Mouse (Mus musculus): Measurements from ENCODE around the gene F2r.

F2r gene

DNA sequence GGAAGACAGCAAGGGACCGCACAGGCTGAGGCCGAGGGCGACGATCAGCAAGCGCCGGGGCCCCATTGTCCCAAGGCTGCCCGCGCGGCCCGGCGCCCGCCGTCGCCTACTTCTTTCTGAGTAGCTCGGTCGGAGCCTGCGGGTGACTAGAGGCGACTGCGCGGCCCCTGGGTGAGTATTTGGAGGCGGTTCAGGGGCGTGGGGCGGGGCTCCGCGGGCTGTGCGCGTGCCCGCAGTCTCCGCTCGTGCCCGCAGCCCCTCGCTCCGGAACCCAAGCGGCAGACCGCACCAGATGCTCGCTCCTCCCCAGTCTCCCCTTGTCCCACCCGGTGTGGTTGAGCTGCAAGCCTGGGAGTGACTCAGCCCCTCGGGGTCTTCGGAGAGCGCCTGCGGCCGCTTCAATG, at the start of gene F2r:
Gene F2r (minus strand): TSS at position 179 of the 404 bp plus-strand sequence.
- DNase-seq (ENCODE audit: low read depth in 2 of 2, low spot score in 2 of 2): peak; percentile 72 to 81

DNA sequence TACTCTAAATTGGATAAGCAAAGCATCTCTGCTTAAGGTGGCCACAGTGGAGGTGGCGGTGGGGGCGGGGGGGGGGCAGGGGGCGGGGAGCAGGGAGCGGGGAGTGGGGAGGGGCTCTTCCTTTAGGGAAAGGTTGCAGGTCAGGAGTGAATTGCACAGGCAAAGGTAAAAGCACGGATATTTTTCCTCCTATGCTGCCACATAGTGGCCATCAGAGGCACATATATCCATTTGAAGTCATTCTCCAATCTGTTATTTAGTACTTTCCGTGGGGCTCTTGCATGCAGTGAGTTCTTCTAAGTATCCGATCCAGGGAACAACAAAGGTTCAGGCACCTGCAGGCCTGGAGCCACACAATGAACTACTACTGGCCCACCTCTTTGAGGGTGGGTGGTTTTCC, 49.0 kb upstream of the F2r start:
- DNase-seq (ENCODE audit: low read depth in 2 of 2, low spot score in 2 of 2): no peak

DNA sequence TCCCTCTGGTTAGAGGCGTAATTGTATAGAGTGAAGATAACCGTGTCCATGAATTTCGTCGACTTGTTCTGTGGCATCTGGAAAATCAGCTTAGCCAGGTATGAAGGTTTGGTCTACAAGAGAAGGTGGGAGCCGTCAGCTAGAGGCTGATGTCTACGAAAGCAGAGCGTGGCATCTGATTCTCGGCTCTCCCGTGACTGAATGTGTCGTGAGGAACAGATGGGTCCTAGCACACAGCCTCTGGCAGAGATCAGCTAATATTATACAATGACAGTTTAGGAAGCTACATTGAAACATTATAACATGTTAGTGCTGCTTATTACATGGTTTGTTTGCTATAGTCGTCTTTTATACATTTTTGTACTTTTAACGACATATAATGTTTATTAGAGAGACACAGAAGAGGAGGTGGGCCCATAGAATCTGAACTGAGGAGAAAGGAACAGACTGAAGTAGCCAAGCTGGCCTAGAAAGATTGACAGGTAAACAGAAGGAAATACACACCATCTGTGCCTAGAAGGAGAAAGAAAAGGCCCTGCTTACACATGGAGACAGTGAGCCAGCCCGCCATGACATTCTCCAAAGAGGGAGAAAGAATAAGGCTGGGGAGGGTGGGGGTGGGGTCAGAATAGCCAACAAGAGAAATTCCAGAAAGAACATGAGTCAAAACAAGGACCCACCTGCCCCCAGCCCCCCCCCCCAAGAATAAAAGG, 47.5 kb upstream of the F2r start:
- DNase-seq (ENCODE audit: low read depth in 2 of 2, low spot score in 2 of 2): no peak

DNA sequence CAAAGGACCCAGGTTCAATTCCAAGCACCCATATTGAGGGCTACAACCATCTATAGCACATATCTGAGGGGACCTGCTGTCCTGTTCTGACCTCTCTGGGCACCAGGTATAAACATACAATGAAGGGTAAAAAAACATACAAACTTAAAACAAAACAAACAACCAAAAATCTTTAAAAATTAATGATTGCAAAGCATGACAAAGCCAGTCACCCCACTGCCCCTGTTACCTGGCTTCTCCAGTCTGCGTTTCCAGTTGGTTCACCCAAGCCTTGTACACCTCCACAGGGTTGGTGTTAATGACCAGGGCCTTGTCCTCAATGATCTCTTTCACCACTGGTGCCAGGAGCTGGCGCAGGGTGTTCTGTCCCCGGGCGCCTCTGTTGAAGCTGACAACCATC, 45.5 kb upstream of the F2r start:
- no peak for DNase-seq (ENCODE audit: low read depth in 2 of 2, low spot score in 2 of 2)

DNA sequence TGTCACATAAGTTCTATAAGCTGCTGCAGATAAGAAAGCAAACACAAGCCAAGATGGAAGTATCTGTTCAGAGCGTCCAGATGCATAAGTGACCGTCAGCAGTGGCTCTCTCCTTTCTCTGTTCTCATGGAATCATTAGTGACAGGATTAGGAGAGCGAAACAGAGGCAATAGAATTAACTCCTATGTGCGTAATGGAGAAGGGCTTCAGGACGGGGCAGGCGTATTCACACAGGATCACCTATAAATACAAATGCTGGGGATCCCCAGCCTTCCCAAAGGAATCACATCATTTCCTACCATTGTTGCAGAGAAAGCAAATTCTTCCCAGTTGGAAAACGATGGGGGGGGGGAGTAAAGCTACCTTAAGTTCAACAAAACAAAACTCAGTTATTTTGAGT, 41.1 kb upstream of the F2r start:
- DNase-seq (ENCODE audit: low read depth in 2 of 2, low spot score in 2 of 2): no peak

DNA sequence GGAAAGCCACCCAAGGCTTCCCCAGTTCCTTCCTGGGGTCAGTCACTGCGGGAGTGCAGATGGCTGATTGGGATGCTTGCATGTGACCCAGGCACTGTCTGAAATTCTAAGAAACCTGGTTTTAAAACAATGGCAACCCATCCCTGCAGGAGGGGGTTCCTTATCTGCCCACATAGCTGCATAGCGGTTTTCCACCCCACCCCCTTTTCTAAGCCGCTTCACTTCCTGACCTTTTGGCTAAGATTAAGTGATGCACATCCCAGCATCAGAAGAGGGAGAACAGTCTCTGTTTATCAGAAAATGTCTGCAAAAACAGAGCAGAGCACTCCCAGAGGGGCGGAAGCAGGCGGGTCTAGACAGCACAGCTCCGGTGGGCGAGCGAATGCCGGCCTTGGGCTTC, 38.9 kb upstream of the F2r start:
- DNase-seq (ENCODE audit: low read depth in 2 of 2, low spot score in 2 of 2): no peak

DNA sequence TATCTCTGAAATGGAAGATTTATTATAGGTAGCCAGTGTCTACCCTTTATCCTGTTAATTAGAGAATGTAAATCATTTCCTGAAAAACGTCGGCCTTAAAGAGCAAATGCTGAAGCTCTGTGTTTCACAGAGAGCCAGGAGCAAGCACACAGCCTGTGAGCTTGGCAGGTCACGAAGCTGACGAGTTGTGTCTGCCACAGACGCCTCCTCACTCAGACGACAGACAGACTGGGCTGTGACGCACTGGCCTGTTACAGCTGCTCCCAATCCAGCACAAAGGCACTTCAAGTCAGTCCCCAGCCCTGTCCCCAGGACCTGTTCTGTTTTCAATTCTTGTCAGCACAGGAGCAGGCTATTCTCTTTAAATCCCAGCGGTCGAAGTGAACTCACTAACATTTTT, 37.0 kb upstream of the F2r start:
- no peak for DNase-seq (ENCODE audit: low read depth in 2 of 2, low spot score in 2 of 2)

DNA sequence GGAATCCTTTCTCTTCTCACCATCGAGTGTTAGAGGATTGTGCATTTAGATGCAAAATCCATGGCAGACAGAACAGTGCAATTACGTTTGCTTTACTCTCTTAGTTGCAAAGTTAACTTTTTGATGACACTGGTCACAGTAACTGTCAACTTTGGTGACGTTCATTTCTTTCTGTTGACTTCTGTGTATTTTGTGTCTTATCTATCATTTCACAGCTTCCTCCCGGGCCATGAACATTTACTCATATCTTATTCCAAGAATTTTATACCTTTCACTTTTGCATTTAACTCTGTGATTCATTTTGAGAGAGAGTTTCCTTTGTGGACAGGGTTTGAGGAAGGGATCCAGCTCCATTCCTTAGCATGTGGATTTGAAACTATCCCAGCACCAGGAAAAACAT, 35.4 kb upstream of the F2r start:
- no peak for DNase-seq (ENCODE audit: low read depth in 2 of 2, low spot score in 2 of 2)

DNA sequence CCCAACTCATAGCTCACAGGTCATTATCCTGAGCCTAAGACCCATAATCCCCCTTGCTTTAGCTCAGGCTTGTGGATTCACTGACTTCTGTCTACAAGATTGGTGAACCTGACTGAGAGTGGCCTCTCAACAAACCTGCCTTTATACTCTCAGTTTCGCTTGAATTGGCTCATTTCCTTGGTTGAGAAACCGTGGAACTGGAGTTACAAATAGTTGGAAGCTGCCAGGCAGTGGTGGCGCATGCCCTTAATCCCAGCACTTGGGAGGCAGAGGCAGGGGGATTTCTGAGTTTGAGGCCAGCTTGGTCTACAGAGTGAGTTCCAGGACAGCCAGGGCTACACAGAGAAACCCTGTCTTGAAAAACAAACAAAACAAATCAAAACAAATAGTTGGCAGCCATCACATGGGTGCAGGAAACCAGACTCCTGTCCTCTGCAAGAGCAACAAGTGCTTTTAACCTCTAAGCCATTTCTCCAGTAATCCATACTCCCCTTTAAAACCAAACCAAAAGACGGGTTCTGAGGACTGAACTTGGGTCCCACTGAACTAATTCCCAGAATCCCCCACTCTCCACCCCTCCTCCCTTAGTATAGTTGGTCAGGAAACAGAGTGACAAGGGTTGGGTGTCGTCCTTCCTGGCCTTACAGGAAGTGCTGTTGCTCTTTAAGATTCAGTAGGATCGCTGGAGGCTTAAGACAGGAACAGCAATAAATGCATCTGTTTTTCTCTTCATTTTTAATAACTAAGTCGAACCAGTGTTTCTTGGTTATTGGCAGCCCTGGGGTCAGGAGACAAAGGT, 33.8 kb upstream of the F2r start:
- no peak for DNase-seq (ENCODE audit: low read depth in 2 of 2, low spot score in 2 of 2)

DNA sequence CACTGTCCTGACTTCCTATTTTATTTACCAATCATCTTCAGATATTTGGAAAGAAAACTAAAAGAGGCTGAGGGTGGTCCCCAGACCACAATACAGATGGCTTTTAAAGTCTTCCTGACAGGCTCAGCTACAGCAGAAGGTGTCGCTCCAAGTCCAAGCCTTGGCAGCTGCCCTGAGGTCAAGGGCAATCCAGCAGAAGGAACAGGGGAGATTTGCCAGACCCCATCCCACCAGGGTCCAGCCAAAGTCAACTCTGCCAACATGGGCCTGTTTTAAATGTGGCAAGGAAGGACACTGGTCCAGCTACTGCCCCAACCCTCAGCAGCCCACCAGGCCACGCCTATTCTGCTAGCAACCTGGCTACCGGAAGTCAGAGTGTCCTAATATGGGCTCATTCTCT, 31.7 kb upstream of the F2r start:
- no peak for DNase-seq (ENCODE audit: low read depth in 2 of 2, low spot score in 2 of 2)

DNA sequence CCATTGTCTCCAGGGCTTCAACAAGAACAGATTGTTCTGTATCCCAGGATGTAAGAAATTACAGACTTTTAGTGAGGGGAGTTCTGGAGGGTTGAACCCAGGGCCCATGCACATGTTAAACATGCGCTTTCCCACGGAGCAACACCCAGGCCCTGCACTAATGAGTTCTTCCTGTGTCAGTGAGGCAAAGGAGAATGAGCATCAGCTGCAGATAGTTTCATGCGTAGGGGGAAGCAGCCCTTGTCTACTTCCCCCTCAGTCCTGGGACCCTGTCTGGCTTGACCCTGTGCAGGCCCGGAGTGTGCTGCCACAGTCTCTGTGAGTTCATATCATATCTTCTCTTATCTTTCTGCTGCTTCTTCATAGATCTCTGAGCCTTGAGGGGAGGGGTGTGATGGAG, 29.0 kb upstream of the F2r start:
- no peak for DNase-seq (ENCODE audit: low read depth in 2 of 2, low spot score in 2 of 2)

DNA sequence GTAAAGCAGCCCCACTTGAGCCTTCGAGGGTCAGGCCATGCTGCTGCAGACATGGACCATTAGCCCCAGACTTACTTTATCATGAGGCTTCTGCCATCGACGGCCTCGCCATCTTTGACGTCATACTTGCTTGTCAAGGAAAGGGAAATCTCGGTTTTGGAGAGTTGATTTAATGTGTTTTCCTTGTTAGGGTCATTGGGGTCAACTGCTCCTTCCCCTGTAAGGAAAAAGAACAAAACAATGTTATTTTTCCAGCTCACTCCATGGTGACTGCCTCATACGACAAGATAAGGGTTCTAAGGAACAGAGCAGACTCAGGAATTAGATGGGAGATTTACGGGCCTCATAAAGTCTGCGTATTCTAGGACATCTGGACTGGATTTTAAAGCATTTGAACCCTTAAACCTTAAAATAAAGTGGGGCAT, 28.4 kb upstream of the F2r start:
- no peak for DNase-seq (ENCODE audit: low read depth in 2 of 2, low spot score in 2 of 2)

DNA sequence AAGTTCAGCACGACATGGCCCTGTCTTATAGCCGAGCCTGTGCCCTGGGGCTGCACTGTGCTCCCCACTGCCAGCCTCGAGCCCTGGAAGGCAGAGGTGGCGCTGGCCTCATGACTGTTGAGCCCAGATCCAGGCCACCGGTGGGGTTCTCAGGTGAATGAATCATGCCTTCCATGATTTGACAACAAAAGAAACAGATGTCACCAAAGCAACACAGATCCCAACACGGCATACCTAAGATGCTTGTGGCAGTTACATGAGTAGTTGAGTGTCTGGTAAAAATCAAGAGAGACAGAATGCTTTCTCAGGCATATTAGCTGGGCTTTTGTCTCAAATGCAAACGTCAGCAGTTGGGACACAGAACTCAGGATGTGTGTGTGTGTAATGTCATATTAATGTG, 25.5 kb upstream of the F2r start:
- DNase-seq (ENCODE audit: low read depth in 2 of 2, low spot score in 2 of 2): no peak

DNA sequence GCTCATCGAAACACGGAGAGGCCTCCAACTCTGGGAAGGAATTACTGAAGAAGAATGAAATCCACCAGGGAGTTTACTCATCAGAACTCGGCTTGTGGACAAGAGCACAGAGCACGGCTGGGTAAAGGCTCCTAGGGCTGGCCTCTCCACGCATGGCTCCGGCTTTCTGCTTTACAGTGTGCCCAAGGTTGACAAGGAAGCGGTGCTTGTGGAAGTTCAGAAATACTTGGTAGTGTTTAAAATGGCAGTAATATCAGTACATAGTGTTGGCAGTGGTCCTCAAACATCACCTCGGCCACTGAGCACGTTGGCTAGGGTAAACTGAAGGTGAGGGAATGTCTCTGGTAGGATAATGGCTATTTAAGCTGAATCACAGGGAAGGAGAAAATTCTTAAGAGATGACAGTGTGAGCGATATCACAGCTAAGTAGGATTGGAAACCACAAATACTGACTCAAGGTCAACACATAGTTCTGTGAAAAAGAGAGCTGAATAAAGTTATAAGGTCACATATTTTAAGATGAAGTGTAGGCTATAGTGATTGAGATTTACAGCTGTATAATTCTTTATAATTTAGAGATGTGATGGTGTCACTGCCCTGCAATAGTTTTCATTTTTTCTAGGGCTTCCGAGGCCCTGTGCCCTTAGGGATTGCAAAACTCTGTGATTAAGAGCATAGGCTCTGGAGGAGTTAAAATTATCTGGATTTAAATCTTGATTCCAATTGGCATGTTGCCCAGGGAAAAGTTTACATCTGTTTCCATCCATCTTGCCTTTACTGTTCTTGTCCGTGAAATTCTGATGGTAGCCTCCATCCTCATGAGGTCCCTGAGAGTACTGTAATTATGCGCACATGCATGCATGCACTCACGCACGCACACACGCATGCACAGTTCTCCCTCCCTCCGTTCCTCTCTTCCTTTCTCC, 23.0 kb upstream of the F2r start:
- DNase-seq (ENCODE audit: low read depth in 2 of 2, low spot score in 2 of 2): no peak

DNA sequence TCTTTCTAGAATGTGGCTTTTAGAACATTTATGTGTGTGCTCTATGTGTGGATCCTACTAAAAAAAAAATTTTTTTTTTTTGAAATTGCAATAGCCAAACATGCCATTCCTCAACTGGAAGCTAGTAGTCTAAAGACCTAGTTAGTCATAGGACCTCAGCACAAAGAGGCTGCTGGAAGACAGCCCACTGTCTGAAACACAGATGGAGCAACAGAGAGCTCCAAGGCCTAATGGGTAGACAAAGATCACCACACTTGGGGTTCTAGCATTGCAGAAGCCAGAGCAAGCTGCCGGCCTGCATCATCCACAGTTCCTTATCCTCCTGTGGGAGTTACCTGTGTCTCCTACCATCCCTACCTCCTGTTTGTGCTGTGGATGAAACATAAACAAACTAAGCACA, 22.1 kb upstream of the F2r start:
- DNase-seq (ENCODE audit: low read depth in 2 of 2, low spot score in 2 of 2): no peak

DNA sequence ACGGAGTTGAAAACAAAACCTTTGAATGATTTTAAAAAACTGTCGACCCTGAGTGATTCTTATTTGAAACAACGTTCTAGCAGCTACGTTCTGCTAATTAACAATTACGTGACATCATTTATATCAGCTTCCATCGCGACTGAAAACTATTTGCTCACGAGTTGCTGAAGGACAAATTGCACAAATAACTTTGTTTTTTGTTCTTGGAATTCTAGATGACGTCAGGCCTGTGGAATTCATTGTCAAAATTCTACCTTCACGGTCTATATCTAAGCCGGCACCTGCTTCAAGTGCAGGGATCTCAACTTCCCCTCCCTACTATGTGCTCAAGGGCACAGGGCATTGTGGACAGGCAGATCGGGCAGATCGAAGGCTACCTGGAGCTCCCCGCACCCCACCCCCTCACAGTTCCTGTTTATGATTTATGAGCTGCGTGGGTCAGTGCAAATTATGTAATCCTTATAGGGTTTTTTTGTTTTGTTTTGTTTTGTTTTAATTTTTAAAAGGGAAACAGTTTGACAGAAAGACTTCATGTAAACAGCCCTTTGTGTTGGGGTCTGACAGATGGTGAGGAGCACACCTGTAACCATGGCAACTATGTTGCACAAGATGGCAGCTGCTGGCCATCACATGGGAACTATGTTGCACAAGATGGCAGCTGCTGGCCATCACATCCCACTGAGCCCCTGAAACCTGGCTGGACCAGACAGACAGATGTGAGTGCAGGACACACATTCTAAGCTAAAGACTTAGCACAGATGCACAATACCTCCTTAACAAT, 21.2 kb upstream of the F2r start:
- DNase-seq (ENCODE audit: low read depth in 2 of 2, low spot score in 2 of 2): no peak

DNA sequence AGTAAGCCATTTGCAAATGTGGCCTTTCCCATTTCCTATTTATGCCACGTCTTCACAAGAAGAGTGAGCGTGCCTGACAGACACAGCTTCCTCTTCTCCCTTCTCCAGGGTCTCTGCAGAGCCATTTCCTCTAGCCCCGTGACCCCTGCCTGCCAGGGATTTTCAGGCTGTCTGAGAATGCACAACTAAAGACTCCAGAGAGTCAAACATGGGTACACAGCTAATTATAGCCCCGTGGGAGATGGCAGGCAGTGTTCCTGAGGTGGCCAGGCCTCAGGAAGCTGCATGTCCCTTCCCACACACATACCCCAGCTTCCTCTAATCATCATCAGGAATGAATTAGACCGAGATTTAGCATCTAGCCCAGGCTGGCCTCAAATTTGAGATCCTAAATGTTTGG, 20.6 kb upstream of the F2r start:
- DNase-seq (ENCODE audit: low read depth in 2 of 2, low spot score in 2 of 2): no peak

DNA sequence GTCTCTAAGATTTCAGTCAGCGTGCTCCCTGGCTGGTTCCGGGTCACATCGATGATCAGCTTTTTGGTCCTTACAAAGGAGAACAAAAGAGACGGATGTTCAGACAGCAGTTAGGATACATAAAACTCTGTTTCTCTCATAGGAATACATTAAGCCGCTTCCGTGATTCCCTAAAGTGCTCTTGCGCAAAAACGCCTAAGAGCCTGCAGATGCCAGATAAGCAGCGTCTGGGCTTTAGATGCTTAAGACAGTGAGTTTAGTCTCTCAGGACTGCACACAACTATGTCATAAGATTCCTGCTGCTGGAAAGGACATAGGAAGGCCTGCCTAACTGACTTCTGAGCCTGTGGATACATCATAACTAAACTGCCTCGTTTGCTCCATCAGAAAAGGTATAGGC, 19.4 kb upstream of the F2r start:
- DNase-seq (ENCODE audit: low read depth in 2 of 2, low spot score in 2 of 2): no peak

DNA sequence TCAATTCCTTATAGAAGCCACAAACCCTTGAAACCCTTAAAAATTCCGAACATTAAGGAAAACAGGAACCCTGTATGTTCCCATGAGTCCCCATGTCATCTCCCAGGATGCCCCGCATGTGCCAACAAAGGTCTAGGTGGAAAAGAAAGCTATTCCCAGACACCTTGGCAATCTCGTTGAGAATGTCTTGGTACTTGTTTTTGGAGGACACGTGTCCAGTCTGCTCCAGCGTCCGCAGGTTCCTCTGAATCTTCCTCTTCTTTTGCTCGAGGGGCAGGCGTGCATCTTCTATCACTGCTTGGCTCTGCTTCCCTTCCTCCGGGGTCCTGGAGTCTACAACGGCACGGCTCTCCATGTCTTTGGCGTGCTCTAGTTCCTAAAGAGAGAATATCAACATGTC, 17.0 kb upstream of the F2r start:
- no peak for DNase-seq (ENCODE audit: low read depth in 2 of 2, low spot score in 2 of 2)

DNA sequence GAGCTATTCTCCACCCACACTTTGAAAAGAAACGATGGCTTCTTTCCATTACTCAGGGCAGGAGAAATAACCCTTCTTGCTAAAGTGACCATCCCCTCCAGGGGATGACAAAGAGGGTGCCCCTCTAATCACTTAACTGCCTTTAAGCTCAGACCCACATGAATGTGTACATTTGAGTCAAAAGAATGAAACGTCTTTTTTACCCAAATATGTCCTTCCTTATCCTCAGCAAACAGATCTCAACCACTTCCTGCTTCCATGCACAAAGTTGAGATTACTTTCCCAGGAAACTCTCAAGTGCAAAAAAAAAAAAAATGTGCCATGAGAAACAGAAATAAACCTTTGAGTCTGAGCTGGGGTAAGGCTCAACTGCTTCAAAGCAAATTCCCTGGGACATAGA, 16.2 kb upstream of the F2r start:
- DNase-seq (ENCODE audit: low read depth in 2 of 2, low spot score in 2 of 2): no peak

DNA sequence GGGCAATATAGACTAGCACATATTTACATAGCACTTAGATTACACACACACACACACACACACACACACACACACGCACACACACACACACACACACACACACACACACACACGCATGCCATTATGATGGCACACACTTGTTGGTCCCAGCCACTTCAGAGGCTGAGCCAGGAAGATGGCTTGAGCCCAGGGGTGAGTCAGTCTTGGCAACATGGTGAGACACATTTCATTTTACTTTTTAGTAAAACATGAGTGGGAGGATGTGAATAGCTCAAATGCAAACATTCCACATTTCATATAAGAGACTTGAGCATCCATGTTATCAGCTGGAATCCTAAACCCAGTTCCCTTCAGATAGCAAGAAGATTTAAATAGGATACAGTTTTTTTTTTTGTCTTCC, 15.1 kb upstream of the F2r start:
- no peak for DNase-seq (ENCODE audit: low read depth in 2 of 2, low spot score in 2 of 2)

Data from CD8-positive naive resting alpha-beta T cell, adult 2 months (primary cell).